Mouse (Mus musculus) layer of hippocampus, adult 2 months (tissue): ENCODE data around the gene Pramel1. TPM values are rescaled to one million over a fixed set of nuclear protein-coding genes. Genes with fewer than 3 reads are reported as not detected.
"Not testable (repeated sequence)": the region's sequence is repeated elsewhere in the genome, so short reads cannot be mapped to it uniquely, and the experiment has no call there.

Experiments
- DNase-seq, 2 experiments: peaks; one replicate each; pipeline ENCODE4 v3.0.0; 2022; ENCODE audit warnings: low spot score in 2 of 2
- H3K27ac ChIP-seq: fragments of 200-600 bp; 2 replicates; pipeline ENCODE4 v1.8.1; 2022
- H3K4me3 ChIP-seq: fragments of 200-600 bp; 2 replicates; pipeline ENCODE4 v1.8.1; 2022; ENCODE audit warnings: mild to moderate bottlenecking
- CTCF ChIP-seq: fragments of 200-600 bp; conservative IDR thresholded peaks from 2 replicates; pipeline ENCODE4 v1.8.1; 2022; ENCODE audit warnings: antibody characterized with exemption, mild to moderate bottlenecking, moderate library complexity
- total RNA-seq, 2 experiments: library from RNA; stranded (reverse); gene quantifications; 2 replicates each; pipeline ENCODE4 v1.2.3; 2021

The Pramel1 gene
- total RNA-seq, 2 experiments from 2014 or later, result not detected

DNA sequence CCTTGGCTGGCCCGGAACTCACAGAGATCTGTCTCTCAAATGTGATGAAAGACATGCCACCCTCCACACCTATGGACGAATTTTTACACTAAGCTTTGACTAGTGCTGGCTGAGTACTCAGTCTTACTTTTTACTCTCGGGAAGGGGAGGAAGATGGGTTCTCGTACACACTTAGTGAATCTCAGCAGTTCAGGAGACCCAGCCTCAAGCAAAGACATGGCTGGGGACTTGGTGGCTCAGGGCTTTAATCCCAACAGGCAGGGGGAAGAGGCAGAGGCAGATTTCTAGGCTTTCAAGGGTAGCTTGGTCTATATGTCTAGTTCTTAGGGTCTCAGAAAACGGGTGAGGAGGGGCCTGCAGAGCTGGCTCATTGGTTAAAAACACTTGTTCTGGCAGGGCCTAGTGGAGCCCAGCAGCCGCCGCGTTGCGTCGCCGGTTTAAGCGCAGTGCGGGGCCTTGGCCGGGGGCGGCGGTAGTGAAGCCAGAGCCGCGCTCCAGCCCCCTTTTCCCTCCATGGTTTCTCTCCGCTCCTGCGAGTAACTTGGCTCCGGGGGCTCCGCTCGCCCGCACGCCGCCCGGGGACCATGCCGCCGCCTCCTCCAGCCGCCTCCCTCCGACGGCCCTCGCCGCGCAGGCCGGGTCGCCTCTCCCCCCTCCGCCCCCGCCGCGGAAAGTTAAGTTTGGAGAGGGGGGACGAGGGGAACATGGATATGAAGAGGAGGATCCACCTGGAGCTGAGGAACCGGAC, 5.1 kb upstream of the Pramel1 start:
- Histone ChIP-seq H3K27ac (no peak overlapping the region), H3K4me3 (peak overlapping the region; percentile 37)
- DNase-seq, result no peak
- TF ChIP-seq CTCF, result peak; percentile 70

DNA sequence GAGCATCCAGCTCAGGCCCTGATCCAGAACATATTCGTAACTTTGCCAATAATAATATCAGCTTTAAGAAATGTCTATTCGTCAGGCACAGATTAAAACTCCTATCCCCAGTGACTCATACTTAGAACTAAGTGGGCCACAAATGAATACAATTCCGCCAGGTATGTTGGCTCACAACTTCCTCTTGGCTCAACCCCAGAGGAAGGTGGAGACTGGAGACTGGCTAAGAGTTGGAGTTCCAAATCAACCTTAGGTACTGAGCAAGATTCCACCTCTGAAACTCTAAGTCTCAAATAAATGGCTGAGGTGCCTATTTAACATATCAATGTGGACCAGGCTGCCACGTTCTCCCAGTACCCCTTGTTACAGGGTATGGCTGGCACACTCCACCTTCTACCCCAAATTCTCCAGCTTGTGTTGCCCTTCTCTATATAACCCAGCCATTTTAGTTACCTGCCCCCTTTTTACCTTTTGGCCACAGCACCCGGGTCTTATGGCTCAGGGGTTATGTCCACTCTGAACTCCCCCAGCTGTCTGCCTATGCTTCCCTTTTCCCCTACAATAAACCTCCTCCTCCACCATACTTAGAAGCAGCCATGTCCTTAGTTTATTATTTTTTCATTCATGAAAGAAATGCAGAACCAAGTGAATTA, 17.5 kb downstream of the Pramel1 start:
- DNase-seq, result no peak
- H3K4me3 ChIP-seq, result peak overlapping the region; percentile 56
- TF ChIP-seq CTCF, result no peak
- H3K27ac ChIP-seq, result peak overlapping the region; percentile 91

DNA sequence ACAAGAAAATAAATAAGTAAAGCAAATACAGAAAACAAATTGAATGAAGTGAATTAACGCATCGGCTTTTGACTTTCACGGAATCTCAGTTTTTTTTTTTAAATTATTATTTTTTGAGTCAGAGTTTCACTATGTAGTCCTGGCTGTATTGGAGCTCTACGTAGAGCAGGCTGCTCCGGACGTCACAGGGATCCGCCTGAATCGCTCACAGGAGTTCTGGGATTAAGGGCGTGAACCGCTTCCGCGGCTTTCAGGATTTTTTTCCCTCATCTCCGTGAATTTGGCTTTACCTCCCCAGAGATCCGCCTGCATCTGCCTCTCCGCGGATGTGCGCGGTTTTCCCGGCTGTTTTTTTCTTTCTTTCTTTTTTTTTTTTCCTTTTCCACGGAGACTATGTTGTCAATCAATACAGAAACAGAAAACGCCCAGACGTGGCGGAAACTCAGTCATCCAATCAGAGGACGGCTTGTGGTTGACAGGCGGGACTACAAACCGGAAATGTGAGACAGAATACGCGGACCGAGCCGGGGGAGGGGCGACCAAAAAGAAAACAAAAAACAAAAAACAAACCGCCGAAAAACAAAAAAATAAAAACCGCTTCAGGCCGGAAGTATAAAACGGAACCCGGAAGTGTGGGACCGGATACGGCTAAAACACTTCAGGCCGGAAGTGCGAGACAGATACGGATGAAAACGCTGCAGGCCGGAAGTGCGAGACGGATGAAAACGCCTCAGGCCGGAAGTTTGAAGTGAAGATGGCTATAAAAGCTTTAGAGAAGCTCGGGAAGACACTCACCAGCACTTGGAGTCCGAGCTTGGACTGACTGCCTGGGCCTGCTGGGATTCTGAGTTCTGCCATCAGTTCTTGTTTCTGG, 18.2 kb downstream of the Pramel1 start, which contains the start of gene Pramef8:
TSS of gene Pramef8 (plus strand) at position 208 of the 874 bp plus-strand sequence.
- H3K27ac ChIP-seq, result peak within 1 kb of the TSS; percentile 91
- DNase-seq, result peak; percentile 85 to 90
- no peak for TF ChIP-seq CTCF
- H3K4me3 ChIP-seq, result peak within 1 kb of the TSS; percentile 56

DNA sequence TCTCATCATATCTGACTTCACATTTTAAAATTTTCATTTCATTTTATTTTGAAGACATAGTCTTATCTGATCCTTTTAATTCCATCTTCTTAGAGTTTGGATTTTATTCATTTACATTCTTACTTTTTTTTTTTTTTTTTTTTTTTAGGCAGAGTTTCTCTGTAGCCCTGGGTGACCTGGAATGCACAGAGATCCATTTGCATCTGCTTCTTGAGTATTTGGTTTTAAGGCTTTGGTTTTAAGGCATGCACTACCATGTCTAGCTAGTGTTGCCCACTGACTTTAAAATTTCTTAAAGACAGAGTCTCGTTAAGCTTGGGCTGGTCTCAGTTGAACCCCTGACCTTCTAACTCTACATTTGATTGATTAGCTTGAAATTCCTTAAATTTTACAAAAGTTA, 19.4 kb downstream of the Pramel1 start:
- TF ChIP-seq CTCF, result no peak
- Histone ChIP-seq H3K4me3 (no peak overlapping the region; the same call in 1 of the 2 replicates), H3K27ac (no peak overlapping the region)
- no peak for DNase-seq

DNA sequence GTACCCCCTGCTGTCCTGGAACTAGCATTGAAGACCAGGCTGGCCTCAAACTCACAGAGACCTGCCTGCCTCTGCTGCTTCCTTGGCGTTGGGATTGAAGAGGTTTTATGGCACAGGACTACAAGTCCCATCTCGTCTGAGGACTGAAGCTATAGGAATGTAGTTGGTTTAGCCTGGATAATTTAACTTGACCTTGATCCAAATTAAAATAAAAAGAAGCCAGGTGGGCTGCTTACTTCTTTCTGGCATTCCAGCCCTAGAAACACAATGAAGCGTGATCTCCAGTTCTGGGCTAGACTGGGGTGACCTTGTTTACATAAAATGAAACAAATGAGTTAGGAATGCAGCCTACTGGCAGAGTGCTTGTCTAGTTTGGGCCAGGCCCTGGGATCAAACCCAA, 19.9 kb downstream of the Pramel1 start:
- no peak for TF ChIP-seq CTCF
- H3K27ac ChIP-seq, result no peak overlapping the region
- H3K4me3 ChIP-seq, result no peak overlapping the region
- DNase-seq, result no peak

DNA sequence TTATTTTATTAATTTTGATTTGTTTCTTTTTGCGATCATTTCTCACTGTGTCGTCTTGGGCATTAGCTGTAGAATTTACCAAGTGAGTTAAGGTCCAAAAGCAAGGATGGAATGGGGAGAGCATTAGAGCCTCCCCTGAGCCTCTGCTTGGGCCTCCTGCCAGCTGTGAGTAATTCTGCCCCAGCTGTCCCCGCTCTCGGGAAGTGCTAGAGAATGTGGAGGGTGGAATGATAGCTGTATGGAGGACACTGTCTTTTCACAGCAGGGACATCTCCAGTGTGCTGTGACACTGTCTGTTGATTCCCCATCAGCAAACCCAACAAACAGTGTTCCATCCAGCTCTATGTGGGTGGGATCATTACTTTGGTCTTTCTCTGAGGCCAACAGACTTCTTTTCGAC, 32.5 kb downstream of the Pramel1 start:
- DNase-seq, H3K4me3 ChIP-seq, H3K27ac ChIP-seq: not testable (repeated sequence)

Other genes starting within 250 kb of the Pramel1 start
- 10 to 100 TPM; 45.5 to 49.1 TPM for gene Prdm2, start 181.4 kb upstream of the Pramel1 start, total RNA-seq
- 10 to 100 TPM; 19.5 to 19.6 TPM for gene Pdpn, start 94.9 kb upstream of the Pramel1 start, total RNA-seq
- gene Lrrc38, start 44.7 kb upstream of the Pramel1 start, total RNA-seq, result 1 to 10 TPM in 1 of 2 experiments, under 1 TPM in 1; 0.82 to 1.4 TPM
- 10 to 100 TPM; 14.1 to 14.4 TPM for gene Pramef8, start 18.0 kb downstream of the Pramel1 start, total RNA-seq
- gene Oog4, start 55.9 kb downstream of the Pramel1 start, total RNA-seq, result not detected
- not detected for gene Gm13043, start 116.9 kb downstream of the Pramel1 start, total RNA-seq
- gene Gm13040, start 141.5 kb downstream of the Pramel1 start, total RNA-seq, result not detected
- gene BC080695, start 157.3 kb downstream of the Pramel1 start, total RNA-seq, result not detected
- gene Gm13057, start 157.3 kb downstream of the Pramel1 start, total RNA-seq, result not detected
- gene Gm13083, start 220.6 kb downstream of the Pramel1 start, total RNA-seq, result not detected